Mouse (Mus musculus) ES-Bruce4 (cell line): ENCODE results near the gene Trim54.

Experiments
- CTCF ChIP-seq: IDR thresholded peaks from one replicate; pipeline ENCODE4 v1.8.1; 2011; ENCODE audit warnings: low read depth, low read length
- POLR2A ChIP-seq: IDR thresholded peaks from one replicate; pipeline ENCODE4 v1.8.1; 2011; ENCODE audit warnings: low read length; ENCODE audit not compliant: insufficient read depth

DNA sequence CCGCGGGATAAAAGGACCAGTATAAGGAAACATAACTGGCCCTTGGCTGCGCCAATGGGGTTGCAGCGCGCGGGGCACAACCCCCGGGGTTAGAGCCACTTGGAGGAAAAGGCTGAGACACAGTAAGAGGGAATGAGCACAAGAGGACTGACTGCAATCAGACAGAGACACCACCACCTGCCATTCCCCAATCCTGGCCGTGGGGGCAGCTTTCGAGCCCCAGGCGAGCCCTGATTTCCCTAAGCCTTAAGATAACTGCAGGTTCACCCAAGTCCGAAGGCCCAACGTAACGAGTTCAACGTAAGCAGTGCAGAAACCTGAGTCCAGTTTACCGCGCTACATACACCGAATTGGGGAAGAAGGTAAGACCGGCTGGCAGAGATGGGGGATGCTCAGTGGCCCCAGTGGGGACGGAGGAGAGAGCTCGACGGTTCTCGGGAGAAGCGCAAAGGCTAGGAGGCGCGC lies 62.8 kb downstream of the Trim54 start:
- TF ChIP-seq POLR2A = no peak
- no peak for TF ChIP-seq CTCF
